Mouse (Mus musculus): ENCODE measurements around the gene Lrrn1. TPM values are rescaled to one million over a fixed set of nuclear protein-coding genes. Genes with fewer than 3 reads are reported as not detected.

Gene Lrrn1
- polyA plus RNA-seq, 1 experiment: 0.23 TPM

DNA sequence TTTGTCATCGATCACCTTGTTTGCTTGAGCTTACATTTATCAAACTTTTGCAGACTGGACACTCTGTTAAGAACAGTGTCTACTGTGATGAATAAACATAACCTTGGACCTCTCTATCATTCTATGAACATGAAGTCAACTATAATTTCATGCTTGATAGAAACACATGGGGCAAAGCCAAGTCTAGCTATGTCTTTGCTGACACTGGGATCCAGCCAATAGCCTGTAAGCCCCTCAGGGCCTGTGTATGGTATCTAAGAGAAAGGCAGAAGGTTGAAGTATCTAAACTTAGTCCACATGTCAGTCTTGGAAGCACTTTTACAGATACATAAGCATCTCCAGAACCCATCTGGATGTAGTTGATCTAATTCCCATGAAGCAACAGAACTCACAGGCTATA, 22.9 kb downstream of the Lrrn1 start:
- TF ChIP-seq CTCF (IDR thresholded peaks at IDR 0.05; ENCODE audit: extremely low read depth, insufficient read length, insufficient replicate concordance, low read depth, low read length): no peak
- TF ChIP-seq POLR2A (IDR thresholded peaks at IDR 0.05; ENCODE audit: low read depth, low read length): no peak
- Histone ChIP-seq H3K4me3 (ENCODE audit: low read depth, low read length) (no peak overlapping the region), H3K4me1 (ENCODE audit: control insufficient read depth, insufficient read depth, insufficient read length, low read length) (no peaks in the 10 kb centered on the region), H3K36me3 (ENCODE audit: control insufficient read depth, insufficient read depth, low read length) (no peaks in the 10 kb centered on the region), H3K27me3 (ENCODE audit: control insufficient read depth, insufficient read depth, low read length) (no peaks in the 10 kb centered on the region), H3K27ac (ENCODE audit: insufficient read depth, low read depth, low read length) (no peak overlapping the region)
- WGBS: 58% methylated on average over 1 of the region's 1 CpGs

DNA sequence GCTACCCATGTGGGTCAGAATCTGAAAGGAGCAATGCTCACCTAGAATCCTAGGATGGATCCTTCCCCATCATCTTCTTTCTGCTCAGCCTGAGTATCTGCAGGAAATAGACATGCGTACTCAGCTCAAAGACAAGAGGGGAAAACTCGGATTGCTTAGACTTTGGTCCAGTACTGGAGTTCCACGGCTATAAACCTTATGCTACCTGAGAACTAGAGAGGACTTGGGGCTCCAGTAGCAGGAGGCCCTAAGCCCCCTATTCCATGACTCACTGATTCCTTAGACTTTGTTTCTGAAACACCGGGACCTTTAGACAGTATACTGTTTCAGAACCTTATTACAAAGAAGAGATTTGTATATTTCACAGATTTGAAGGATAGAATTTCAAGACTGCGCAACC, 25.8 kb downstream of the Lrrn1 start:
- H3K36me3 ChIP-seq (ENCODE audit: control insufficient read depth, insufficient read depth, low read length): no peaks in the 10 kb centered on the region
- no peaks in the 10 kb centered on the region for H3K4me1 ChIP-seq (ENCODE audit: control insufficient read depth, insufficient read depth, insufficient read length, low read length)
- H3K27me3 ChIP-seq (ENCODE audit: control insufficient read depth, insufficient read depth, low read length): no peaks in the 10 kb centered on the region
- WGBS: 57% methylated on average over 5 of the region's 5 CpGs
- H3K4me3 ChIP-seq (ENCODE audit: low read depth, low read length): no peak overlapping the region
- TF ChIP-seq CTCF (IDR thresholded peaks at IDR 0.05; ENCODE audit: extremely low read depth, insufficient read length, insufficient replicate concordance, low read depth, low read length): no peak
- no peak for TF ChIP-seq POLR2A (IDR thresholded peaks at IDR 0.05; ENCODE audit: low read depth, low read length)
- no peak overlapping the region for H3K27ac ChIP-seq (ENCODE audit: insufficient read depth, low read depth, low read length)

DNA sequence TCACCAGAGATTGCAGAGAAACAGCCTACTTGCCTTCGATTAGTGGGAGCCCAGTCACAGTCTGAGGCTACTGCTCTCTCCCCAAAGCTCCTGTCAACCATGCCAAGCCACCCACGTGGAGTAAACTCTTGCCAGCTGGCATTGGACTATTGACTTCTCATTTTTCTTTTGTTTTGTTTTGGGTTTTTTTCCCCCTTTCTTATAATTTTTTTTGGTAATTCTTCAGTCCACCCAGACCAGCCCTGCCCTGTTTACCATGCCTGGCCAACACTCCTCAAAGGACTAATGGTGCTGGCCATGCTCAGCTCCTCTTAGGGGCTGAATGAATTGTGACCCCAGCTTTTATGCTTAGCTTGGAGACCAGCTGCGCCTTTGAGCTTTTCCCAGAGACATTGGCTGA, 27.4 kb downstream of the Lrrn1 start:
- 73% methylated on average over 3 of the region's 3 CpGs for WGBS
- TF ChIP-seq CTCF (IDR thresholded peaks at IDR 0.05; ENCODE audit: extremely low read depth, insufficient read length, insufficient replicate concordance, low read depth, low read length): no peak
- no peak for TF ChIP-seq POLR2A (IDR thresholded peaks at IDR 0.05; ENCODE audit: low read depth, low read length)
- Histone ChIP-seq H3K4me3 (ENCODE audit: low read depth, low read length) (no peak overlapping the region), H3K4me1 (ENCODE audit: control insufficient read depth, insufficient read depth, insufficient read length, low read length) (no peaks in the 10 kb centered on the region), H3K27me3 (ENCODE audit: control insufficient read depth, insufficient read depth, low read length) (no peaks in the 10 kb centered on the region), H3K27ac (ENCODE audit: insufficient read depth, low read depth, low read length) (no peak overlapping the region), H3K36me3 (ENCODE audit: control insufficient read depth, insufficient read depth, low read length) (no peaks in the 10 kb centered on the region)

DNA sequence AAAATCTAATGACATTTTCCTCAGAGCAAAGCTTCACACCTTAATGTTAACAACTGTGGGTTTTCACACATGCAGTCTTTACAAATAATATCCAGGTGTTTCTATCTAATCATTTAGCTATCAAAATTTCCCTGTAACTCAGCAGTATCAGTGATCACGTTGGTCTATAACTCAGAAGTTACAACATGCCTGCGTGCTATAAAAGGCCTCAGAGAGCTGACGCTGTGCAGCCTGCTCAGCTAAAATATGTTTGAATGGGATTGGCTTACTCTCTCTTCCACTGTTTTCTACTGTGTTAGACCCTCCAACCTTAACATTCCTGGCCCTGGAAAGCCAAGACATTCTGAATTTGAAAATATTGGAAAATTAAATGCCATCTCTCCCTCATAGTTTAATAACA, 28.2 kb downstream of the Lrrn1 start:
- H3K27me3 ChIP-seq (ENCODE audit: control insufficient read depth, insufficient read depth, low read length): no peaks in the 10 kb centered on the region
- no peak for TF ChIP-seq POLR2A (IDR thresholded peaks at IDR 0.05; ENCODE audit: low read depth, low read length)
- no peak for TF ChIP-seq CTCF (IDR thresholded peaks at IDR 0.05; ENCODE audit: extremely low read depth, insufficient read length, insufficient replicate concordance, low read depth, low read length)
- H3K27ac ChIP-seq (ENCODE audit: insufficient read depth, low read depth, low read length): no peak overlapping the region
- H3K36me3 ChIP-seq (ENCODE audit: control insufficient read depth, insufficient read depth, low read length): no peaks in the 10 kb centered on the region
- H3K4me3 ChIP-seq (ENCODE audit: low read depth, low read length): no peak overlapping the region
- no peaks in the 10 kb centered on the region for H3K4me1 ChIP-seq (ENCODE audit: control insufficient read depth, insufficient read depth, insufficient read length, low read length)
- WGBS: 42% methylated on average over 3 of the region's 3 CpGs

DNA sequence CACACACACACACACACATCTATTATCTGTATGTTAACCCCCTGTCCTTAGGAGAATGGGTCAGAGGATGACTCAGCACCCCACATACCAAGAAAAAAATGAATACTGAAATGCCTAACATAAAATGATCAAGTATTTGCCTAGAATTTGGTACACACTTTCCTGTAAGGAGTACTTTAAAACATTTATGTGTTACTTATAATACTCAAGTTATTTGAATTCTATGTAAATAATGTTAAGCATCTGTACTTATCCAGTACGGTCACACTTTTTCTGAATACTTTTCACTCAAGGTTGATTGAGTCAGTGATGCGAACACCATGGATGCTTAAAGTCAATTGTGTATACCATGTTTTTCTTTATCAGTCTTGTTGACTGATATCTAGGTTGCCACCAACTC, 32.7 kb downstream of the Lrrn1 start:
- Histone ChIP-seq H3K27me3 (ENCODE audit: control insufficient read depth, insufficient read depth, low read length) (no peaks in the 10 kb centered on the region), H3K27ac (ENCODE audit: insufficient read depth, low read depth, low read length) (no peak overlapping the region), H3K4me3 (ENCODE audit: low read depth, low read length) (no peak overlapping the region), H3K4me1 (ENCODE audit: control insufficient read depth, insufficient read depth, insufficient read length, low read length) (no peaks in the 10 kb centered on the region), H3K36me3 (ENCODE audit: control insufficient read depth, insufficient read depth, low read length) (no peaks in the 10 kb centered on the region)
- TF ChIP-seq POLR2A (IDR thresholded peaks at IDR 0.05; ENCODE audit: low read depth, low read length) (no peak), CTCF (IDR thresholded peaks at IDR 0.05; ENCODE audit: extremely low read depth, insufficient read length, insufficient replicate concordance, low read depth, low read length) (no peak)
- 87% methylated on average over 2 of the region's 2 CpGs for WGBS

DNA sequence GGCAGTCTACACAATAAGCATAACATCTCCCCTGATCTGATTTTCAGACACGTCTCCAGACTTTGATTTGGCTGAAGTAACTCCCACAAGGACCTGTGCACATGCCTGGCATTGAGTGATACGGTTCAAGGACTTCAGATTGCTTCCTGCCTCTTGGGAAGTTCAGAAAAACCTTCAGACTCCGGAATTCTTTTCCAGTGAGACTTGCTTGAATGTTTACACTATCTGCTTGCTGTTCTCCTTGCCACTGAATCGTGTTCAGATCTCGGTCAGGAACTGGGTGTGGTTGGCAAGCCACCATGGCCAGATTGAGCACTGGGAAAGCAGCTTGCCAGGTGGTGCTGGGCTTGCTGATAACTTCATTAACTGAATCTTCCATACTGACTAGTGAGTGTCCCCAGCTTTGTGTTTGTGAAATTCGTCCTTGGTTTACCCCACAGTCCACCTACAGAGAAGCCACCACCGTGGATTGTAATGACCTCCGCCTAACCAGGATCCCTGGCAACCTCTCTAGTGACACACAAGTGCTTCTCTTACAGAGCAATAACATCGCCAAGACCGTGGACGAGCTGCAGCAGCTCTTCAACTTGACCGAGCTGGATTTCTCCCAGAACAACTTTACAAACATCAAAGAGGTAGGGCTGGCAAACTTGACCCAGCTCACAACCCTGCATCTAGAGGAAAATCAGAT, 37.5 kb downstream of the Lrrn1 start:
- Histone ChIP-seq H3K27me3 (ENCODE audit: control insufficient read depth, insufficient read depth, low read length) (no peaks in the 10 kb centered on the region), H3K27ac (ENCODE audit: insufficient read depth, low read depth, low read length) (no peak overlapping the region), H3K36me3 (ENCODE audit: control insufficient read depth, insufficient read depth, low read length) (no peaks in the 10 kb centered on the region), H3K4me1 (ENCODE audit: control insufficient read depth, insufficient read depth, insufficient read length, low read length) (no peaks in the 10 kb centered on the region), H3K4me3 (ENCODE audit: low read depth, low read length) (no peak overlapping the region)
- WGBS: 61% methylated on average over 12 of the region's 12 CpGs
- TF ChIP-seq CTCF (IDR thresholded peaks at IDR 0.05; ENCODE audit: extremely low read depth, insufficient read length, insufficient replicate concordance, low read depth, low read length): no peak
- no peak for TF ChIP-seq POLR2A (IDR thresholded peaks at IDR 0.05; ENCODE audit: low read depth, low read length)

DNA sequence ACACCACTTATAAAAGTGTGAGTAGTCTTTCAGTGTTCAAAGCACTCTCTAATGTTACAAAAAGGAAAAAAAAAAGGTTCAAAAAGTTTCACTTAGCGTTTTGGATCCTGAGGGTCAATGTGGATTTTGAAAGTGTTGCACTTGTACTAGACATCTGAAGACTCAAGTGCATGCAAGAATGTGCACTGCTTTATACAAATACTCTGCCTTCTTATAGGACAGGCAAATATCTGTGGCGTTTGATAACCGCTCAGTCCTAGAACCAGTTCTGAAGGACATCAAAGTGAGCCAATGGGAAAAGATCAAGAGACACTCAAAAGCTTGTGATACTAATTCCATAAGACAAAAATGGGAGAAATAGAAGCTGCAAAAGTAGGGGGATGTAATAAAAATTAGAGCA, 45.0 kb downstream of the Lrrn1 start:
- TF ChIP-seq CTCF (IDR thresholded peaks at IDR 0.05; ENCODE audit: extremely low read depth, insufficient read length, insufficient replicate concordance, low read depth, low read length) (no peak), POLR2A (IDR thresholded peaks at IDR 0.05; ENCODE audit: low read depth, low read length) (no peak)
- H3K36me3 ChIP-seq (ENCODE audit: control insufficient read depth, insufficient read depth, low read length): no peaks in the 10 kb centered on the region

More for the DNA sequence above, 45.0 kb downstream of the Lrrn1 start:
- H3K4me3 ChIP-seq (ENCODE audit: low read depth, low read length): no peak overlapping the region
- 90% methylated on average over 3 of the region's 3 CpGs for WGBS
- no peak overlapping the region for H3K27ac ChIP-seq (ENCODE audit: insufficient read depth, low read depth, low read length)
- H3K4me1 ChIP-seq (ENCODE audit: control insufficient read depth, insufficient read depth, insufficient read length, low read length): no peaks in the 10 kb centered on the region
- no peaks in the 10 kb centered on the region; the same call in 1 of the 2 replicates for H3K27me3 ChIP-seq (ENCODE audit: control insufficient read depth, insufficient read depth, low read length)

Data from small intestine, adult 2 months (tissue).